Mouse (Mus musculus): Measurements from ENCODE around the gene Txlng.

Txlng gene

GRCm38 (mm10) chrX:162760115-162760942 is 68.9 kb downstream of the Txlng start, which contains the start of gene Rbbp7:
Rbbp7 (plus strand) TSS chrX:162760402.
- DNase-seq (ENCODE audit: low read depth): peak; percentile 69

DNA sequence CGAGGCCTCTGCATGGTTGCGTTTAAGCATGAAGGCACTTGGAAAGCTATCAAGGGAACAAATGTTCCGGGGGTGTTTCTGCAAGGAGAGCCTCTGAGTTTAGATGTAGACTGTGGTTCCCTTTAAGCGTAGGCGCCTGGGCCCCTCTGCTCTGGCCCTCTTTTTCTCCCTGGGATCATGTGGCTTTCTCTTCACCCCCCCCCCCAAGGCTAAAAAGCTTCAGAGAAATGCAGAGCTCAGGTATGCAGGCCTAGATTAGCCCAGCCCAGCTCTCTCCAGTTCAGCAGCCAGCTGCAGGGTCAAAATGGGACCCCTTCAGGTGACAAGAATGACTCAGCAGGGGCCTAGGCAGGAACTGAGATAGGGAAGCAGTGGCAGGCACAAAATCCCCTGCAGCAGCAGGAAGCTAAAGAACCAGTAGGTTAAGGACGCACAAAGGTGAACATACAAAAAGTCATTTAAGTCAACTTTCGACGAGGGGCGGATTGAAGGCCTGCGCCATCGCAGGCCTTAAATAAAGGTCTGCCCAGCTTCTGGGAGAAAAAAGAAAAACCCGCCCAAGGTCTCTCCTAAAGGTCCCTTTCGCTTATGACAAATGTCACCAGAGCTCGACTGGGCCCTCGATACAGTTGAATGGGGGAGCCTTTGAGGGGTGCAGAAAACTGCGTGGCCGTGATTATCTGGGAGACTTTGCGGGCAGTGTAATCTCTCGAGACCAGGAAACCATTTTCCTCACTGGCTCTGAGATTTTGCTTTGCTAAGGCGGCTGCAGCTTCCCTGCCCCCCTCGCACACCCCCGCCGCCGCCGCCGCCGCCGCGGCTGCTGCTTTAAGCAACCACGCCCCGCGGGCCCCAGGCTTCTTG is 69.8 kb downstream of the Txlng start:
- no peak for DNase-seq (ENCODE audit: low read depth)

GRCm38 (mm10) chrX:162756058-162756457 is 73.2 kb downstream of the Txlng start:
- DNase-seq (ENCODE audit: low read depth): no peak

GRCm38 (mm10) chrX:162754314-162754713 is 74.9 kb downstream of the Txlng start:
- no peak for DNase-seq (ENCODE audit: low read depth)

DNA sequence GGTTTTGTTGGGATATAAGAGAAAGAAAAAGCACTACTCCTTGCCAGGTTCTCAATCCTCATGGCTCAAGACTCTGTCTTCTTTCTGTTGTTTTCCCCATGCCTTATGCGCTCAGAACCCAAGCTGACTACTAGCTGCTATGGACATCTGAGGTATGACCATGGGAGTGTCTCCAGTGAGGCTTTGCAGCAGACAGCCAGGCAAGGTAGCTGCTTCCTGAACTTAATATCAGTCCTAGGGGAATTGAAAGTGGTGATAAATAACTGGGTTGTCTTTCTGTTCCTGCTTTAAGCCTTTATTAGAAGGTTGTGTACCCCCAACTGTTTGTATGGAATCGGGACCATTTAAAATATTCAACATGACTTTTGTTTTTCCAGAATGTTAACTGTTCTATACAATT is 76.8 kb downstream of the Txlng start:
- no peak for DNase-seq (ENCODE audit: low read depth)

DNA sequence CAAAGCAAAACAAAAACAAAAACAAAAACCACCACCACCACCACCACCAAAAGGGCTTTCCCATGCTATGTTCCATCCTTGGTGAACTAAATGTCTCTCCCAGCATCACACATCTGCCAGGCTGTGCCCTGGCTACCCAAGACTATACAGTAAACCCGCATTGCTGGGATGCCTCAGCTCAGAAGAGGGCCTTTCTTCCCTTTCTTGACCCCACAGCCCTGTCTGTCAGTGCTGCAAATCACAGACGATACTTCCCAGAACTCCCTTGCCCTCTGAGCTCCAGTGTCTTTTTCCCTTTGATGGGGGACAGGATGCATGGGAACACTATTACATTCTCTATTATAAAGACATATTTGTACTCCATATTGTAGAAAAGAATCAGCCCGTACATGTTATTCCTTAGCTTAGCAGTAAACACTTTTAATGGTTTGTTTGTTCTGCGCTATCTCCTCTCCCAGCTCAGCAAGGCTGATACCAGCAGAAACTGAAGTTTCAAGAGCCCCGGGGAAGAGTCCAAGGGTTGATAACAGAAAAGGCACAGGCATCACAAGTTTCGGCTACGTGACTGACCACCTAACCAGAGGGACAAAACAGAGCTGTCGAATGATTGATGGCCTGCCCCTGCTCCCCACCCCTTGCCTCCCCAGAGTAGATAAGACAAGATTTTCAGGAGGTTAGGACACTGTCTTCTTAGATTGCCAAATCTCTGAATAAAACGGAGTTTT is 80.4 kb downstream of the Txlng start:
- DNase-seq (ENCODE audit: low read depth): no peak

GRCm38 (mm10) chrX:162736140-162736659 is 93.1 kb downstream of the Txlng start:
- no peak for DNase-seq (ENCODE audit: low read depth)

DNA sequence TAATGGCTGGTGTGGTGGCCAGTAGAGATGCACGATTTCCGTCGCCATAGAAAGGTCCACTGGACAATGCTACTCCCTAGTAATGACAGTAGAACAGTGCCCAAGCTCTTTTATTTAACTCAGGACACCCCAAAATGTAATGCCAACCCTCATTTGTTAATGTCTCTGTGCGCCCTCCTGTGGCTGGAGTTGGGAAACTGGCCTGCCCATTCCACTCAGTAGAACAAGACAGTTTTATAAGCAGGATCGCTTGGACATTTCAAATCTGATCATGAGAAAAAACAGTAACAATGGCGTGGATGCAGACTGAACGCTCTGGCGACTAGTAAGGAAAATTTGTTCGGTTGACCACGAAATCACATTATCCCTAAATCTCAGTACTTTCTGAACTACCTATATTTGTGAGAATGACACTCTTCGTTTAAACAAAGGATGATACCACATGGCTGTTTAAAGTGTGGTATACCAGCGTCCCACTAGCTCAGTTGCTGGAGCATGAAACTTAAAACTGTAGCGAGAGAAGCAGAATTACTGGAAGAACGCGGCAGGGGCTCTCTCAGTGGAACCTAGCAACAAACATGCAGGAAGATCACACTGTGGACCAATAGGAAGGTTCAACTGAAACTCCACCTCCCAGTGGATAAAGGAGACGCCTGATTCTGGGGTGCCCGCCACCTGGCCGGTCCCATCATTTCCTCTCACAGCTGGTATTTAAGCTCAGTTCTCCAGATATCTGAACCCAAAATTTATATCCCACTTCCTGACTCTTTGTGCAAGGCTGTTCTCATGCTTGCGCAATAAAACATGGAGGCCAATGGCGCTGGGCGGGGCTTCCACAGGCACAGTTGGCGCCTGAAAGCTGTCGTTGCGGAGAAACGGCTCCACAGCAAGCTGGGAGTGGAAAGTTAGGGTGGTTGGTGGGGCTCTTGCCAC is 94.0 kb downstream of the Txlng start:
- no peak for DNase-seq (ENCODE audit: low read depth)

DNA sequence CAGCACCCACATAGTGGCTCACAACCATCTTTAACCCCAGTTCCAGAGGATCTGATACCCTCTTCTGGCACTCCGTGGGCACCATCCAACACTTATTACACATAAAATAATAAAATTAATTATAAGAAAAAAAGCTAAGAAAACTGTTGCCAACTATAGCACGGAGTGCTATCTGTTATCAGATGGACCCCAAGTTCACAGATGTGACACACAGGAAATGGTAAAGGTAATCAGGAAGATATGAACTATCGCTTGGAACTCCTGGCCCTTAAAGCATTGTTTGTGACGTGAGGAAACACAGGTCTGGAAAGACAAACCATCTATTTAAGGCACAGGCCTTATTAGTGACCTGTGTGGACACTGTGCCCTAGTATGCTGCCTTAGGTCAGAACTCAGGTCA is 99.2 kb downstream of the Txlng start:
- DNase-seq (ENCODE audit: low read depth): no peak
